Mouse (Mus musculus) T-helper 1 cell (primary cell): ENCODE results near the gene Wnt3a.

Experiments used
- in situ Hi-C: fragments of 300-600 bp; cut with MboI, MseI; formaldehyde crosslinking; loops from one replicate; pipeline ENCODE4 v1.15.1; 2025; ENCODE audit warnings: high pct_unique_total_duplicates

The Wnt3a gene

DNA sequence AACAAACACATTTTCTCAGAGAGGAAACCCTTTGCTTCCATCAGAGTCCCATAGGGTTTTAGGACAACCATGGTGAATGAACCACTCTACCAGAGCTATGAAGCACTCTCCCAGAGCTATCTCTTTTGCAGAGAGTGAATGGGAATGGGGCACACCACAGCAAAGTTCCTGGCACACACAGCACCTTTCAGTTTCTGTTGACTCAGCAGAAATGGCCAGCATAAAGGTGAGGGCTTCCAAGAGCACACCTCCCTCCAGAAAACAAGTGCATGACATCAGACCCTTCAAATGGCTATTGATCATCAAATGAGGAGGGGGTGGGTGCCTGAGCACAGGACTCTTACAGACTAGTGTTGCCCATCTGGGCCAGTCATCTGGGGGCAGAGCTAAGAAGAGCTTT, 28.2 kb downstream of the Wnt3a start:
- in situ Hi-C loops, result no loop called here

DNA sequence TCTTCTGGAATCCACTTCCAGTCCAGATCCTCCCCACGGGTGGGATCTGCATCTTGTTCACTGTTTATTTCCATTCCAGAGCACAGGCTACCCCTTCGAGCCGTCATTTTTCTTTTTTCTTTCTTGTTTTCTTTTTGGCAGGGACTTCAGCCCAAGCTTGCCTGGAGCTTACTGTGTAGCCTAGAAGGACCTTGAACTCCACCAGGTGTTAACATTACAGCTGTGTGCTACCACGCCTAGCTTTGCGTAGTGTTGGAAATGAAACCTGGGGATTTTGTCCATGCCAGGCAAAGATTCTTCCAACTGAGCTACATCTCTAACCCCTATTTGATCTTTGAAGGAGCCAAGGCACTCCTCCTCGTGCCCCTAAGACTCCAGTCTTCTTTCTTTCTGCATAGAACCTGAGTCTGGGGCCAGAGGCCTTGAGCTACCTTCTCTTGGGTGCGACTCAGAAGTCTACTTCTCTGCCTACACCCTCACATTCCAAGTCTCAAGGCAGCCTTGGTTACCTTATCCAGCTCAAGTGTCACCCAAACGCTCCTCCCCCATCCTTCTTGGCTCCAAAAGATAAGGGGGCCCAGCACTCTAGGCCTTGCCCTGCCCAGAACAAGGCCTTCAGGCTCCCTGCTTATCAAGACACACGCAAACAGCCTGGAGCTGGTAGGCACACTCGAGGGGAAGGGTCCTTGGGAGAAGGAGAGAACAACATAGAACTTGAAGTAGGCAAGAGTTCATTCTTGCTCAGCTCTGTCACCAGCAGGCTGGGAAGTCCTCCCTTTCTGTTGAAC, 29.7 kb downstream of the Wnt3a start:
- in situ Hi-C loops, result no loop called here

DNA sequence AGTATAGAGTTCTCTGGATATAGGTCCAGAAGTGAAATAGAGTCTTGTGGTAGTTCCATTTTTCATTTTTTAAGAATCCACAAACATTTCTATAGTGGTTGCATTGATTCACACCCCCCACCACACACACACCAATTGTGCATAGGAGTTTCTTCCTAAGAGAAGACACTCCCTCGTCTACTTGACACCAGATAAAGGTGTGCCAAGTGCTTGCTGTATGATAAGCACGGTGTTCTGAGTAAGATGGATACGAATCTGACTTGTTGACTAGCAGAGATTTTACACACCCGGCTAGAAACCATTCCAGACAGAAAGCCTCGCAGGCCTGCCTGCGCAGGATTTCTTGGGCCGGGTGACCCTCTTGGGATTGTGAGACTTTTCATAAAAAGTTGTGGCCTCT, 30.9 kb downstream of the Wnt3a start:
- in situ Hi-C loops, result no loop called here

DNA sequence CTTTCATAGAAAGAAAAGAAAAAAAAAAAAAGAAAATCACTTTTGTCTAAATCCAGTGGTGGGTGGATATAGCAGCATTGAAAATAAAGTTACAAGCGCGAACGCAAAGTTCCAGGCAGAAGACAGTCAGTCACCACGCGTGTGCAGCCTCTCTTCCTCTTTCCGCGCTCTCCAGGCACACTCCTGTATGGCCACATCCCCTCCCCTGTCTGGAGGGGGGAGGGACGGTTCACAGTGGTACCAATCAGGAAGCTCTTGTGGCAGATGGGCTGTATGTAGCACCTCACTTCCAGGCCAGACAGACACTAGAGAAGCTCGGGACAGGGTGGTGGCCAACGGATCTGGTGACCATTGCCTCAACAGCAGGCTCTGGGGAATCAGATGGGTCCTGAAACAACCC, 42.5 kb downstream of the Wnt3a start:
- in situ Hi-C loops, result no loop called here

DNA sequence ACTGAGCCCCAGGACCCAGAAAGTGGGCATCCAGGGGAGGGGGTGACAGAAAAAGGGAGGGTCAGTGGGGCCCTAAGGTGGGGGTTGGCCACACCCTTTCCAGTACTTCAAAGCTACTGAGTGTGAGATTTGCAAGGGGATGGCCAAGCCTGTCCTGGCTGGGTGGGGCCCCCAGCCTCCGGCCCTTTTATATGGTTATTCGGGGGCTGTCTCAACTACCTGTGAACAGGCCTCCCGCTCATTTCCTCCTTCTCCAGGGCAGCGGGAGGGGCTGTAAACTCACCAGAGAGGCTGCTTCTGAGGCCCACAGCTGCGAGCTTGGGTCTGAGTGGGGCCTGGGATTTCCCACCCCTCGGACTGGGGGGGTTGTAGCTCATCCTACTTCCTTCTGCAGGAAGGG, 46.7 kb downstream of the Wnt3a start:
- in situ Hi-C loops, result no loop called here

DNA sequence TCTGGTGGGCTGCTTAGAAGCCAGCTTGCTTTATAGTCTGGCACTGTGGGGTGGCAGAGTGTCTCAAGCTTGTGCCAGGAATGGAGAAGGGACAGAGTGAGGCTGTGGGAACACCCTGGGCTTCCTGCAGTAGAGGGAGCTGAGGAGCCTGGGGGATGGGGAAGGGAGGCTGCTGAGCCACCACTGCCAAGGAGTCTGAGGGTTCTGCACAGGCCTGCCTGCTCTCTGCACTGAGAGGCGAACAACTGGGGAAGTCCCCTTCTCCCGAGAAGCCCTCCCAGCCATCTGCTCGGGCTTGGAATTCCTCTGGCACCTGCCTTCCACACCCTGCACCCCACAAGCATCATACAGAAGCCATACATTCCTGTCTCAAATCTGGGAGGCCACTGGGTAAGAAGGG, 48.7 kb downstream of the Wnt3a start:
- in situ Hi-C loops, result no loop called here

DNA sequence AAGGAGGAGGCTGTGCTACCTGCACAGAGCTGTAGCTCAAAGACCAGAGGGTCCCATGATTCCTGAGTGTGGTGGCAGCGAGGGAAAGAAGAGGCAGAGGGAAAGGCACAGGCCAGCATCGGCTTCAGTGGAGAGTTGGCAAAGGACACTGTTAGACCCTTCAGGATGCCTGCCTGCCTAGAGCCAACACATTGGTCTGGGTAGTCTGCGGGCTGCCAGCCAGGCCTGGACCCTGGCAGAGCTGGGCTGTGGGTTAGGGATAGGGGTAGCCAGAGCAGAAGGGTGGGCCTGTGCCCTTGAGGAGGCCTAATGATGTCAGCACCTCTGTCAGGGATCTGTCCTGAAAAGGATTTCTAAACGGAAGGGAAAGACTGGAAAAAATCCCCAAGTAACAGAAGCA, 50.8 kb downstream of the Wnt3a start:
- in situ Hi-C loops, result no loop called here

DNA sequence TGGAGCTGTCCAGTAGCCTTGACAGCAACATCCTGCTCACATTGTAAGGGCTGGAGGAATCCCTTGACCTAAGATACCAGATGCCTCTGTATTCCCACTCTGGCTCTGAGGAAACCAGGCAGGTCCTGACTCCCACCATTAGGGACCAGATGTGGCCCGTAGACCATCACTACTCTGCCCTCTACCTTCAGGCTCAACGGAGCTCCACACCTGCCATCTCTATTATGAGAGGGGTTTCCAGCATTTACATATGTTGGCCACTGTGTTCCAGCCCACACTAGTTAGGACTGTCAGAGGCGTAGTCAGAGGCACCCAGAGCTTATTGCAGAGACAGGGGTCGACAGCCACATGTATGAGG, 51.1 kb downstream of the Wnt3a start:
- in situ Hi-C loops, result no loop called here

DNA sequence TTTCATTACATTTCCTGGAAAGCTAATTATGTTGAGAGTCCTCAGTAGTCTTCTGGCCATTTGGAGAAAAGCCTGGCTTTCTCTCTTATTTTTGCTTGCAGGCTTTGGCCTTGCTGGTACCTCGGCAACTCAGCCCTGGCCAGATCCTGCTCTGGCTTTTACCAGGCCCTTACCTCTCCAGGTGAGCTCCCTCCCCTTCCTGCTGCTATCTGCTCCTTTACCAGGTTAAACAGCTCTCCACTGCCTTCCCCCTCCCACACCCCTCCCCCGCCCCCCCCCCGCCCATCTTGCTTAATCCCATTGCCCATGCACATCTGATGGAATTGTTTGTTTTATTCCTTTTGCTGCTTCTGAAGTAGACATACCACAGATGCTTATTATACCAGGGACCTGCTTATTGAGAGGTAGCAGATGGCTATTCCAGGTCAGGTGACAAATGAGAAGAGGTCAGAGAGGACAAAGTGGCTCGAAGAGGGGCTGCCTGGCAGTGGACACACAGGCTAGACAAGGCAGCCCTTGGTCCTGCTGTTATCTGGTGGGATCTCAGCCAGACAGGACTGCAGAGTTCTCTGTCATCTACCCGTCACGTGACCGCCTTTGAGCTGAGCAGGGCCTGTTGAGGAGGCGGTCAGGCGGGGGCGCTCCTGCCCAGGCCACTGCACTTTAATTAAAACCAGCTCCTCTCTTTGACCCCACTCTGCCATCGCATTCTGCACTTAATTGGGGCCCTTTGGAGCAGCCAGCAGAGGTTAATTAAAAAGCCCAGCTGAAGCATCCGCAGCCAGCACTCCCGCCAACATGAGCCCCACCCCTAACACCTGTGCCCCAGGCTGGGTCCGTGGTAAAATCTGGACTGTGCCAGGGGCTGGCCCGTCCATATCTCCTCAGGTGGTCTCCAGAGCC, 51.8 kb downstream of the Wnt3a start:
- in situ Hi-C loops, result no loop called here

DNA sequence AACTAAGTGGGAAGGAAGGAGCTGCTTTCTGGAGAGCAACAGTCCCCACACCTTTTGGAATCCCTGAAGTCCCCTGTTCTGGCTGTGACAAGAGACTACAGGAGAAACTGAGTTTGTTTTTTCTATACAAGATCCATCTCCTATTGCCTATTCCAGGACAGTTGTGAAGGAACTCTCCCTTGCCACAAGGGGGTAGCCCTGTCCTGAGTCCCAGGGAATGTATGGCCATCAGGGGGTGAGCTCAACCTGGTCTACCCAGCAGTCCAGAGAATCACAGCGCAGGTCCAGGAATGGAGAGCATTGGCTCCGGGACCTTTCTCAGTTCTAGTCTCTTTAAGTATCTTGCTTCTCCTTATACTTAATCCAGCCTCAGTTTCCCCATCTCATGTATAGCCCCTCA, 57.8 kb downstream of the Wnt3a start:
- in situ Hi-C loops, result no loop called here

DNA sequence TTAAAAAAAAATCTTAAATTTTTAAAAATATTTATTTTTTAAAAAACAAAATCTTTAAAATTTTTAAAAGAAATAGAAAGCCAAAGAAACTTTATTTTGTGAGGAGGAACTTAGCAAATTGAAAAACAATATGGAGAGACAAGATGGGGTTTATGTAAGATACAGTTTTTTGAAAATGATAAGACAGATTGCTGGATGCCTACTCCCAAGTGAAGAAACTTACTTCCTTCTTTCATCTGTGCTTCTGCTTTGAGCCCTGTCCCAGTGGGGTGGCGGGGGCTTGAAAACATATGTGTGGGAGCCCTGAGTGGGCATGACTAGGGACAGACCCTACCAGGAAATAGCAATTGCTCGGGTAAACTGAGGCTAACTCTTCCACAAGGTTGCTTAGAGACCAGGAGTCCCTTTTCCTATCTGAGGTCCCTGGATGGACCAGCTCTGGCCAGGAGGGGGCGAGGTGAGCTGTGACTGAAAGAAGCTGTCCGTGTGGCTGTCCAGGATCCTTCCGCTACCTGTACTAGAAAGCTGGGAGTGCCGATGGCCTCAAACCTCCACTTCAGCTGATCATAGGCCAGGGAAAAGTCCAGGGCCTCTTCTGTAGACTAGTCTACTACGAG, 60.3 kb downstream of the Wnt3a start:
- in situ Hi-C loops, result no loop called here

DNA sequence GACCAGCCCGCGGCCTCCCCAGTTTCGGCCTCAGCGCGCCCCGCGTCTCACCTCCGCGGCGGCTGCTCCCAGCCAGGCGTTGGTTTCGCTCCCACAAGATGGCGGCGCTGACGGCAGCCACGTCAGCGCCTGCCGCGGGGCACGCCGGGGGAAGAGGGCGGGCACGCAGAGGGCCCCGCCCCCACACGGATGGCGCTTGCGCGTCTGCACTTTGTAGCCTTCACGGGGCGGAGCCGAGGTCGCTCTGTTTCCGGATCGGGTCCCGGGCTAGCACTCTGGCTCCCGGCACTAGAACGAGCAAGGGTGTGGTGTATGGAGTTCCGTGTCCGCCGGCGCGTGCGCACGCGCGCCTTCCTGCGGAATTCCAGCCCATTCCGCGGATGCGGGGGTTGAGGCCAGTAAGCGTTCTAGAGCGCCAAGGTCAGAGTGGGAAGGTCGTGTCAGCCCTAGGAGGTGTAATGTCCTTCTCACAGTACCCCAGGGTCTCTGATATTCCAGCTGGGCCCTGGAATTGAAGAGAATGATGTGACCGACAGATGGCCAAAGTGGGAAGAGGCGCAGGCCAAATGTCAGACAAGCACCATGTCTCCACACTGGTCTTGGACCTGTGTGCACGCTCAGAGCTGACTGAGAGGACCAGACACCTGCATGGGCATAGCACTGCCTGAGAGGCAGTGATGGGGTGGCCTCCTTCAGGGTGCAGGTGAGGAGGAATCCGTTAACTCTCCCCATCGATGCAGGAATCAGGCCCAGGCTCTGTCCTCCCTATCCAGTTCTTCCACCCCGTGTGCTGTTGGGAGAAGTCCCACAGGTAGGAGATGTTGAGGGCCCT, 62.2 kb downstream of the Wnt3a start, which contains the start of gene Arf1:
Gene Arf1 (minus strand): TSS at position 149 of the 832 bp plus-strand sequence.
- in situ Hi-C loops, result no loop called here

DNA sequence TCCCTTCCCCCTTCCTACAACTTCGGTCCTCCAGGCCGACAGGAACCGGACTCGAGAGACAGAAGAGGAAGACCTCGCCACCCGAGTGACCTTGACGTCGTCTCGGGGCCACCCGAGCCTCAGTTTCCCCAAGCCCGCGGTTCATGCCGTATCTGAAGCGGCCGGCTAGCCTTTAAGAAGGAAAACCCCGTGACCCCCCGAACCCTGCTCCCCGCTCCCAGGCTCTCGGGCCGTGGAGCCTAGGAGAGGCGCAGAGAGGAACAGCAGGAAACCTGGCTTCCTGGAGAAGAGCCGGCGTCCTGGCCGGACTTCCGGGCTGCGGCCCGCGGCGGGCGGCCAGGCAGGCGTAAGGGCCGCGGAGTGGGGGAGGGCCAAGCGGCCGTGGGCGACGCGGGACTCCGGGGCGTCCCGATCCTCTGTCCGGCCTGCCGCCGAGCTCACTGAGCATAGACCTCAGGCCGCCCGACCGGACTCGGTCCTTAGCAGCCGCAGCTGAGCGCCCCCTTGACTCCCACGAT, 62.9 kb downstream of the Wnt3a start:
- in situ Hi-C loops, result no loop called here

DNA sequence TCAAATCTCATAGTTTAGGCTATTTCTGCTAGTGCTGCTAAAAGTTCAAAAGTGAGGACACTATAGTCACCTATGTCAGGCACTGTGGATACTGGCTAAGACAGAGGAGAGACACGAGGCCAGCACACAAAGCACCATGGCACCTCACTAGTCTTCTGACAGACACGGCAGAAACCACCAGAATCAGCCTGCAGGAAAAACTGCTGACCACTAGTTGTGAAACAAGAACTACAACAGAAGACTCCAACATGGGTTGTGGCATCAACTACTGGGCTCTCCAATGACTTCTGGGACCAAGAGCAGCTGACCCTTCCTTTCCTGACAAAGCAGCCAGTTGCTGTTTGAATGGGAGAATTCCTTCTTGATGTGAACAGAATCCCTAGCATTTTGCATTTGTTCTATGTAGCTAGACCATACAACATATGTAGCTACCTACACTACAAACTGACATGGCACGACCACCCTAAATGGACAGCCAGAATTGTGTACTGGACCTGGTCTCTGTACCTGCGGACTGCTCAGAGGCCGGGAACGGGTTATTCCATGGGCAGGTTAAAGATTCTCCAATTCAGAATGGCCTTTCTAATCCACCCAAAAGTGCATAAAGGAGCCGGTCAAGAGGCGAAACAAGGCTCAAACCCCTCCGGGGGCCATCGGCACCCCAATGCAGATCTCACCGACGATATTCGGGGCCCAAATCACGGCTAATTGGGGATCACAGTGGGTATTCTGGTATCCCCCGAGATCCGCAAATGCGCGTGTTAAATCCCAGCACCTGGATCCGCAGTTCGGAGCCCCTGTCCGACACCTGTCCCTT, 63.6 kb downstream of the Wnt3a start:
- in situ Hi-C loops, result no loop called here

DNA sequence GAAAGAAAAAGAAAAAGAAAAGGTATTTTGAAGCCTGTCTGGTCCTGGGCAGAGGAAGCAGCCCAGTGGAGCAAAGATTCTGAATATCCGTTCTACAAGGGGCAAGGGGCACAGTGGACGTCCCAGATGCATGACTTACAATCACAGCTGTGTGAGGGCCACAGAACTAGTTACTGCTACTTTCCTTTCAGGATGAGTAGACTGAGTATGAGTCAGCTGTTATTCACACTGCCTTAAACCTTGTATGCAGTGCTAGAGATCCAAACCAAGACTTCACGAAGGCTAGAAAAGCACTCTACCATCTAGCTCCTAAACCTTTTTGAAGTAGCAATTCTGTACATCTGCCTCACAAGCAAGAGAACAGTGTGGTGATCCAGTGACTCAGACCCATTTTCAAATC, 64.3 kb downstream of the Wnt3a start:
- in situ Hi-C loops, result no loop called here

DNA sequence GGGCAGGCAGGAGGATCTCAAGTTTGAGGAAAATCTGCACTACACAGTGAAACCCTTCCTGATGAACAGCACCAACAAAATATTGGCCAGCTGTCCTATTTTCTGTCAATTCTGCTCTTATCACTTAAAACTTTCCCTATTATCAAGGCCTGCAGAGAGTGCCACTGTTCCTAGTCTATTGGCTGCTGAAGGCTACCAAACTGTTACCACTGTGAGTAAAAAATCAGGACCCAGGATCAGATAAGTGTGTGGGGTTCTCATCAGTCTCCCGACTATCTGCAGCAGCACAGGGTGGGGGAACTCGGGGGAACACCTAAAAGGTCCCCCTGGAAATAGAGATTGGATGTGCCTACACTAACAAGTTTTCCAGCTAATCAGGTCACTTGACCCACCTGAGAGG, 65.4 kb downstream of the Wnt3a start:
- in situ Hi-C loops, result no loop called here

DNA sequence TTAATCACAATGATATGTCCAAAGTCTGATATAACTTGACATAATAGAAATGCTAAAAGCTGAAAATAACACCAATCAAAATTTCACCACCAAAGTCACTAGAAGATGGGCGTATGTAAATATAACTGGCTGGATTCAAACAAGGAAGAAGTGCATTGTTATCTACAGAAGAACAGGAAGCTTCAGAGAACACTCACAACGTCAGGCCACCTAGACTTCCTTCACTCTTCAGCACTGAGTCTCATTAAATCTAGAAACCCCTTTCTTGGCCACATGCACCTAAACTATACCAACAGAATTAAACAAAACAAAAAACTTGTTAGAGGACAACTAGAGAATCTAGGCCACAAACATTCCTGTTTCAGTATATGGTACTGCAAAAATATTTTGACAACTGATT, 66.1 kb downstream of the Wnt3a start:
- in situ Hi-C loops, result no loop called here

DNA sequence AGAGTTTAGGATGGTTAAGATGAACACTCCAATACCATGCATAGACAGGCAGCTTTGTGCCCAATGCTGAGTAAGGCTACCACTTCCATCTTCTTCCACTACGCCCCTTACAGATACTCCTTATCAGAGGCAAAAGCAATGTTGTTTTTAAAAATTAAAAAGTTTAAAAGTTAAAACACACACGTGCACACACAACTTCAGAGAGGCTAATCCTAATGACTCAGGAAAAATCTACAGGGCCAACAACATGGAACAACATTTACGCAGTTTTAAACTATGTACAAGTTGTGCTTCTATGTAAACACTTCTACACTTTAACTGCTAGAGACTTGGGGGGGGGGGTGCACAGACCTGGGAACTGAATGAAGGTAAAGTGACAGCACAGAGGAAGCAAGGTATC, 66.5 kb downstream of the Wnt3a start:
- in situ Hi-C loops, result no loop called here

DNA sequence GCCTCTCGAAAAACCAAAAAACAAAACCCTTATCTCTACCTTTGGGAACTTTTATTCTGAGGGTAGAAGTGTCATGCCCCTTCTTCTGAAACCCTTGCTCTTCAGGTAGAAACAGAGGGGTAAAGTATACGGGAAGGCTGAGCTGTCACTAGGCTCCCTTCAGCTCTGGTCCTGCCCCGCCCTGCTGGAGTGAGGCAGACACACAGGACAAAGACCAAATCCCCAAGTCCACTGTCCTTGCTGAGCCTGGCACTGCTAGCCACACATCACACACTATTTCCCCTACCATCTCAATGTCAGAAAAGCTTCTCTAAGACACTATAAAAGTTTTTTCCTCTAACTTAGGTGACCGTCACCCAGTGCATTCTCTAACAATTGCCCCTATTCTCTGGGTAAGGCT, 68.2 kb downstream of the Wnt3a start:
- in situ Hi-C loops, result no loop called here

DNA sequence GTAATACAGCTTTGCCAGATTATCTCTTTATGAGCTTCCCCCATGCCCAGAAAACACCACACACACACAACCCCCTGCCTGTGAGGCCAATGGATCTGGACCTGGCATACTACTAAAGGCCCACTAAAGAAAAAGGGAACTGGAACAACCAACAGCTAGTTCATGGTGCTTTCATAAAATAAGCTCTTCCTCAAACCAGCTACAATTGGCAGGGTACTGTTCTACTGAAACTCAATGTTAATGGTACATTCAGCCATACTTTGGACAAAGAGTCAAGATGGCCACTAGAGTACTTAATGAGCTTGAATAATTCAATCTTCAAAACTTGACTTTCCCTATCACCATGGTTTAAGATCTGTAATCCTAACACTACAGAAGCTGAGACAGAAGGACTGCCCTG, 68.9 kb downstream of the Wnt3a start:
- in situ Hi-C loops, result no loop called here

DNA sequence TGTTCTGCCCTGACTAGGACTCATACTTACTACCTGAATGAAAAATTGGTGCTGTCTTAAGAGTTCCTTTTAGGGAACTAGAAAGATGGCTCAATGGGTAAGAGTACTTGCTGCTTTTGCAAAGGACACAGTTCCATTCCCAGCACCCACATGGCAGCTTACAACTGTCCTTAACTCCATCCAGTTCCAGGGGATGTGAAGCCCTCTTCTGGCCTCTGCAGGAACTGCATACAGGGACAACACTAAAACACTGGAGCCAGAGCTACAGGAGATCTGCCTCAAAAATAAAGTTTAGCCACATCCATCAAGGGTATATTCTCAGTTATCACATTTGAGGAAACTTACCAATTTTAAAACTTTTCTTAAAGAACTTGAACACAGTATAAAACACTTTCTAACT, 71.5 kb downstream of the Wnt3a start:
- in situ Hi-C loops, result loop anchor here (10.0 kb wide), 1 partner anchor 1254 kb away; no protein-coding TSS in a partner anchor
